Mouse (Mus musculus) thymus, postnatal 14 days (tissue): ENCODE results near the gene Eps8.

ENCODE experiments used
- DNase-seq: peaks from one replicate; pipeline ENCODE4 v3.0.0; 2021

Gene Eps8

GRCm38 (mm10) chr6:137661583-137662365 lies 7.1 kb upstream of the Eps8 start:
- DNase-seq, result no peak

GRCm38 (mm10) chr6:137658426-137659088 lies 3.9 kb upstream of the Eps8 start:
- DNase-seq, result peak; percentile 17

- DNase-seq, result no peak
These were observed 2.5 kb upstream of the Eps8 start for GRCm38 (mm10) chr6:137657203-137657602.

- DNase-seq, result no peak
These were observed 5.1 kb downstream of the Eps8 start for GRCm38 (mm10) chr6:137649528-137649927.

- DNase-seq, result peak; percentile 60
These were observed 5.6 kb downstream of the Eps8 start for GRCm38 (mm10) chr6:137649068-137649480.

- DNase-seq, result peak; percentile 4
These were observed 6.3 kb downstream of the Eps8 start for GRCm38 (mm10) chr6:137648110-137649067.

GRCm38 (mm10) chr6:137647646-137648045 lies 7.0 kb downstream of the Eps8 start:
- DNase-seq, result no peak

GRCm38 (mm10) chr6:137646726-137647125 lies 8.0 kb downstream of the Eps8 start:
- DNase-seq, result no peak

- DNase-seq, result no peak
These were observed 9.8 kb downstream of the Eps8 start for GRCm38 (mm10) chr6:137644893-137645292.

GRCm38 (mm10) chr6:137643814-137644213 lies 10.9 kb downstream of the Eps8 start:
- DNase-seq, result no peak

- DNase-seq, result no peak
These were observed 13.0 kb downstream of the Eps8 start for GRCm38 (mm10) chr6:137641642-137642041.

- DNase-seq, result no peak
These were observed 15.7 kb downstream of the Eps8 start for GRCm38 (mm10) chr6:137638834-137639567.

- no peak for DNase-seq
These were observed 17.2 kb downstream of the Eps8 start for GRCm38 (mm10) chr6:137637443-137637842.

- no peak for DNase-seq
These were observed 18.5 kb downstream of the Eps8 start for GRCm38 (mm10) chr6:137636131-137636530.

- DNase-seq, result no peak
These were observed 21.1 kb downstream of the Eps8 start for GRCm38 (mm10) chr6:137633626-137634025.

- no peak for DNase-seq
These were observed 21.6 kb downstream of the Eps8 start for GRCm38 (mm10) chr6:137633121-137633520.

GRCm38 (mm10) chr6:137630387-137630786 lies 24.3 kb downstream of the Eps8 start:
- no peak for DNase-seq

- no peak for DNase-seq
These were observed 25.0 kb downstream of the Eps8 start for GRCm38 (mm10) chr6:137629603-137630231.

- DNase-seq, result no peak
These were observed 26.0 kb downstream of the Eps8 start for GRCm38 (mm10) chr6:137628715-137629114.

GRCm38 (mm10) chr6:137621021-137621420 lies 33.7 kb downstream of the Eps8 start:
- no peak for DNase-seq

GRCm38 (mm10) chr6:137613903-137614302 lies 40.8 kb downstream of the Eps8 start:
- no peak for DNase-seq

GRCm38 (mm10) chr6:137612071-137612547 lies 42.6 kb downstream of the Eps8 start:
- DNase-seq, result no peak
